Mouse (Mus musculus) stomach, postnatal 0 days (tissue): ENCODE results near the gene 1700042G07Rik. TPM values are rescaled to one million over a fixed set of nuclear protein-coding genes. Genes with fewer than 3 reads are reported as not detected.

Experiments
- ATAC-seq: fragments of 200-750 bp; cut with Nextera tagmentation; 2 replicates; pipeline ENCODE4 v1.8.0; 2017; ENCODE audit not compliant: low FRiP score, low TSS enrichment
- DNase-seq: peaks from one replicate; pipeline ENCODE4 v3.0.0-alpha.2; 2016; ENCODE audit warnings: low spot score
- H3K27ac ChIP-seq: fragments of 300-500 bp; sonication (generic); replicated peaks from 2 replicates; pipeline ENCODE4 v1.5.1; 2014; ENCODE audit warnings: mild to moderate bottlenecking, control low read depth
- H3K27me3 ChIP-seq: fragments of 300-500 bp; sonication (generic); 2 replicates; pipeline ENCODE4 v1.6.1; 2014; ENCODE audit warnings: low read length; ENCODE audit not compliant: control insufficient read depth, insufficient read depth
- H3K36me3 ChIP-seq: fragments of 300-500 bp; sonication (generic); 2 replicates; pipeline ENCODE4 v1.6.1; 2014; ENCODE audit warnings: low read length, mixed read lengths; ENCODE audit not compliant: control insufficient read depth, insufficient read depth
- H3K4me1 ChIP-seq: fragments of 300-500 bp; sonication (generic); replicated peaks from 2 replicates; pipeline ENCODE4 v1.6.1; 2014; ENCODE audit warnings: antibody characterized with exemption; ENCODE audit not compliant: control insufficient read depth, insufficient read depth
- H3K4me2 ChIP-seq: fragments of 300-500 bp; sonication (generic); replicated peaks from 2 replicates; pipeline ENCODE4 v1.6.1; 2014; ENCODE audit warnings: low read depth, mild to moderate bottlenecking, control low read depth, moderate library complexity
- H3K4me3 ChIP-seq: fragments of 300-500 bp; sonication (generic); 2 replicates; pipeline ENCODE4 v1.5.1; 2014; ENCODE audit warnings: low read depth, low read length, control low read depth
- H3K9ac ChIP-seq: fragments of 300-500 bp; sonication (generic); 2 replicates; pipeline ENCODE4 v1.6.1; 2014; ENCODE audit warnings: mild to moderate bottlenecking, low read length, control low read depth, mixed read lengths
- H3K9me3 ChIP-seq: fragments of 300-500 bp; sonication (generic); 2 replicates; pipeline ENCODE4 v1.6.1; 2016; ENCODE audit warnings: low read length; ENCODE audit not compliant: control insufficient read depth
- CTCF ChIP-seq: IDR thresholded peaks from 2 replicates; pipeline ENCODE4 v1.5.1; 2016; ENCODE audit warnings: antibody characterized with exemption, low read depth, mild to moderate bottlenecking, moderate library complexity
- EP300 ChIP-seq: optimal IDR thresholded peaks from 2 replicates; pipeline ENCODE3; 2016; ENCODE audit warnings: antibody characterized with exemption
- WGBS: fragments of 180-500 bp; shearing (Covaris S2); extraction: QIAGEN DNeasy Blood & Tissue Kit; methylation state at CpG from one replicate; pipeline ENCODE4 v1.1.7; 2014; 5-methylcytosine and 5-hydroxymethylcytosine counted together
- polyA plus RNA-seq: library from polyadenylated mRNA; unstranded; fragments of >200 nt; fragmentation: Nextera tagmentation; extraction: Ambion mirVana; gene quantifications from 2 replicates; pipeline ENCODE4 v1.2.1, GENCODE M21; 2015

Gene 1700042G07Rik
- polyA plus RNA-seq, 1 experiment from 2014 or later, result not detected

DNA sequence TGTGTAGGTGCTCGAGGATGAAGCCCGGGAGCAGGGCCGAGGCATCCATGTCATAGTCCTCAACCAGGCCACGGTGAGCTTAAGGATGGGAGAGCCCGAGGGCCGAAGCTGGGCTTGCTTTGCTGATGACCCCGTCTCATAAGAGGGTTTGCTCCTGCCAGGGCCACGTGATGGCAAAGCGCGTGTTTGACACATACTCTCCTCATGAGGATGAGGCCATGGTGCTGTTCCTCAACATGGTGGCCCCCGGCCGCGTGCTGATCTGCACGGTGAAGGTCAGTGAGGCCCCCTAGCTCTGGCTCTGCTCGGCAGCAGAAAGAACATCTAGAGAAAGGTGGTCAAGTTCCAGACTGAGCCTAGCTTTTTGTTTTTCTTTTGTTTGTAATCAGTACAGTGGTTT is 20.5 kb upstream of the 1700042G07Rik start:
- Histone ChIP-seq H3K27me3 (no peaks in the 10 kb centered on the region), H3K9me3 (no peaks in the 10 kb centered on the region), H3K4me3 (no peak overlapping the region), H3K36me3 (peaks cover 43% of the 10 kb centered on the region), H3K4me1 (no peaks in the 10 kb centered on the region; the same call in none of the 2 replicates), H3K4me2 (no peak overlapping the region), H3K9ac (no peak overlapping the region), H3K27ac (no peak overlapping the region)
- TF ChIP-seq EP300 (no peak), CTCF (no peak)
- no peak for DNase-seq
- 96% methylated on average over 15 of the region's 15 CpGs for WGBS
- no peak for ATAC-seq

DNA sequence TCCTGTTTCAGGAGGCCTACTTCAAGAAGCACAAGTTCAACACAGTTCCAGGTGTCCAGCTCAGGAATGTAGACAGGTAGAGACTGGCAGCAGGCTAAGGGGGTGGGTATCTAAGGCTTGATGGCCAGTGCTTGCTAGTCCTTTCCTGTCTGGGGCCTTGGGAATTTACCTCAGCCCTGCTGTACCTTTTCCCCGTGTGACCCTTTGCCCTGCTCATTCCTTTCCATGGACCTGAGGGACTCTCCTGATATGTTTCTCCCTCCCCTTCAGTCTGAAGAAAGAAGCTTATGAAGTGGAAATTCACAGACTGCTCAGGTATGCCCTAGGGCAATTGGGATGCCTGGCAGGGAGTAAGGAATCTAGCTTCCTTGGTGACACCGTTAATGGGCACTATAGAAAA is 15.3 kb upstream of the 1700042G07Rik start:
- no peak for ATAC-seq

DNA sequence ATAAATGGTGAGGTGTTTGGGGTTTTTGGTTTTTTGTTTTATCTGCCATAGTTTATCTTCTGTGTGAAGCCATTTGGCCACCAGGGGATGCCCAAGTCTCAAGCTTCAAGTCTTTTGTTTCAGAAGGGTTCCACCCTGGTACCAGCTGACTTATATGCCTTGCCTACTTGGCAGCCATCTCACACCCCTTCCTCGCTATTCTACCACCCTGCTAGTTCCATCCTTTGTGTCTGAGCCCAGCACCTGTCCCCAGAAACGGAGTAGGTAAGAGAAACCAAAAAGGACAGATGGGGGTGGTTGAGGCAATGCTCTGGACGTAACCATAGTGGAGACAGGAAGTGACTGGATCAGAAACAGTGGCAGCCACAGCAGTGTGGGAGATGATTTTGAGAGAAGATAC is 13.3 kb upstream of the 1700042G07Rik start:
- H3K4me1 ChIP-seq, result no peaks in the 10 kb centered on the region
- DNase-seq (peak; percentile 59), ATAC-seq (0 out of 2 replicates have a peak, but pooled peaks have one; percentile 17)
- peak; percentile 76 for TF ChIP-seq CTCF
- no peak for TF ChIP-seq EP300
- H3K9me3 ChIP-seq, result no peaks in the 10 kb centered on the region
- H3K4me2 ChIP-seq, result no peak overlapping the region
- H3K27me3 ChIP-seq, result no peaks in the 10 kb centered on the region
- H3K36me3 ChIP-seq, result peaks cover 30% of the 10 kb centered on the region
- H3K9ac ChIP-seq, result no peak overlapping the region
- H3K4me3 ChIP-seq, result no peak overlapping the region
- H3K27ac ChIP-seq, result no peak overlapping the region
- 66% methylated on average over 3 of the region's 3 CpGs for whole genome bisulfite sequencing

More for the DNA sequence above, 15.3 kb upstream of the 1700042G07Rik start:
- Histone ChIP-seq H3K9me3 (no peaks in the 10 kb centered on the region), H3K4me1 (no peaks in the 10 kb centered on the region), H3K9ac (no peak overlapping the region), H3K4me3 (no peak overlapping the region), H3K27me3 (no peaks in the 10 kb centered on the region), H3K4me2 (no peak overlapping the region), H3K36me3 (peaks cover 44% of the 10 kb centered on the region), H3K27ac (no peak overlapping the region)
- DNase-seq, result no peak
- 91% methylated on average over 2 of the region's 2 CpGs for WGBS
- no peak for TF ChIP-seq EP300
- no peak for TF ChIP-seq CTCF

DNA sequence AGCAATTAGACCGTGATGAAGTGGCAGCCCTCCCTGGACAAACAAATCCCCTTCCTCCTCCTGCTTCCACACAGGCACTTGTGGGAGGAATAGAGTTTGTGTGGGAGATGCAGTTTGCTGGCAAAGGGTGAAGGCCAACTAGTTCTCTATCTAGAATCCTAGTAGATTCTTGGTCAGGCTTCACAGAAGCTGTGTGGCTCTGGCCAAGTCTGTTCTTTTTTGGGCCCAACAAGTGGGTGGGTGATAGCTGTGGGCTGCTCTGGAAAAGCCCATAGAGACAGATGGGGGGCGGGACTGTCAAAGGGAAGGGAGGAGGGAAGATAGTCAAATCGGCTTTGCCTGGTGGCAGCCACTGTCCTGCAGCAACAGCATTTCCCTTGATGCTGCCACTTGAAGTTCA is 12.4 kb upstream of the 1700042G07Rik start:
- DNase-seq, result no peak
- Histone ChIP-seq H3K4me1 (no peaks in the 10 kb centered on the region), H3K4me3 (no peak overlapping the region), H3K36me3 (peaks cover 21% of the 10 kb centered on the region), H3K27me3 (no peaks in the 10 kb centered on the region), H3K9ac (no peak overlapping the region), H3K27ac (no peak overlapping the region), H3K9me3 (no peaks in the 10 kb centered on the region), H3K4me2 (no peak overlapping the region)
- 67% methylated on average over 3 of the region's 3 CpGs for WGBS
- TF ChIP-seq CTCF (no peak), EP300 (no peak)
- no peak for ATAC-seq

DNA sequence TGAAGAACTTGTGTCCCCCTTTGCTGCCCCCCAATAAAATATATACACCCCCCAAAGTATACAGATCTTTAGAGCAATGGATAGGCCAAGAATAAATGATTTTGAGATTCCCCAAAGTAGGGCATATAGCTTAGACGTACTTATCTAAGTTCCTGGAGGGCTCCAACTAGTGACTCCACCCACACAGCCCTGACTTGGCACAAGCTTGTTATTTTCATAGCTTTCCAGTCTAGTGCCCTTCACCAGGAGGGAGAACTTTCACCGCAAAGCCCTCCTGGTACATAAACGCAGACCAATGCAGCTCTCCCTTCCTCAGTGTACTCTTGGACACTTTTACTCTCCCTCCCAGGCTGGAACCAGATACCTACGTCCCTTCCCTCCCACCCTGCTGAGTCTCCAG is 11.0 kb upstream of the 1700042G07Rik start:
- 70% methylated on average over 4 of the region's 4 CpGs for WGBS
- peaks cover 11% of the 10 kb centered on the region; the same call in 1 of the 2 replicates for H3K36me3 ChIP-seq
- no peaks in the 10 kb centered on the region for H3K4me1 ChIP-seq
- no peak overlapping the region for H3K9ac ChIP-seq
- no peak for TF ChIP-seq CTCF
- no peak for TF ChIP-seq EP300
- H3K9me3 ChIP-seq, result no peaks in the 10 kb centered on the region
- no peaks in the 10 kb centered on the region for H3K27me3 ChIP-seq
- no peak overlapping the region for H3K4me3 ChIP-seq
- ATAC-seq, result no peak
- DNase-seq, result no peak
- H3K4me2 ChIP-seq, result no peak overlapping the region
- H3K27ac ChIP-seq, result no peak overlapping the region

DNA sequence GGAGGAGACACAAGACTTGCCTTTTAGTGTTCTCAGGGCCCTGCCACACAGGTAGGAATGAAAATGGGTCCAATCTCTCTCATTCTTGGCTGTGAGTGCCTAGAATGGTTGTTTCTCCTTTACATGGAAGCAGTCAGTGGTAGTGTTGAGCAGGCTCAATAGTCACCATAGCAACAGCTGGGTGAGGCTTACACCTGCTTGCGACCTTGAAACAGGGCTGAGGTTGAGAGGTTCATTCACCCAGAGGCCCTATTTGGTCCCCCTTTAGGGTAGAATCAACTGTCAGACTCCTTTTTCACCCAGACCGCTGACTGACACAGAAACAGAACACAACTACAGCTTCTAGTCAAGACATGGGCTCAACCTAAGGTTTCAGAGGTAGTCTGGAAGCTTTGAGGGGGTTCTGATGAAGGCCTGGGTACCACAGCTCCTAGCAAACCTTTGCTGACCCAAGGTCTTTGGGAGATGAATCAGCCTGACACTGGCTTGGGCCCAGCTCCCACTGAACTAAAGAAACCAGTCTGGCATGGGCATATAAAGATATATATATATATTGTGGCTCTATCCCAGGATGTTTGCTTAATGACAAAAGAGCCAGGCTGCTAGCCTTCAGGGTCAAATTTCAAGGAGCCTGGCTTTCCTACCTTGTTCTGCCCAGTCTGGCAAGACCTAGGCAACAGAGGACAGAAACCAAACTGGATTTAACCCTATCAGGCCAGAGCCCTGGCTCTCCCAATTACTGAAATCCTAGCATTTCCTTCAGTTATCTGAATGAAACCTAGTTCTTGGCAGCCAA is 8.2 kb upstream of the 1700042G07Rik start:
- TF ChIP-seq EP300 (no peak), CTCF (no peak)
- peak; percentile 63 for DNase-seq
- 63% methylated on average over 2 of the region's 2 CpGs for WGBS
- Histone ChIP-seq H3K4me2 (peak overlapping the region; percentile 34; the same call in 1 of the 2 replicates), H3K9me3 (no peaks in the 10 kb centered on the region), H3K27ac (peak overlapping the region; percentile 84), H3K27me3 (no peaks in the 10 kb centered on the region), H3K9ac (no peak overlapping the region), H3K4me3 (0 out of 2 replicates have a peak overlapping the region, but pooled peaks have one; percentile 27), H3K4me1 (no peaks in the 10 kb centered on the region), H3K36me3 (0 out of 2 replicates have a peak, but pooled peaks cover 2% of the 10 kb centered on the region)
- ATAC-seq, result peak; percentile 64
